Mouse (Mus musculus): ENCODE data around the gene Amn1. TPM values are rescaled to one million over a fixed set of nuclear protein-coding genes. Genes with fewer than 3 reads are reported as not detected.

Amn1 gene
- total and polyA plus RNA-seq, 3 experiments: 7.4 to 24.9 (median 16.0) TPM

DNA sequence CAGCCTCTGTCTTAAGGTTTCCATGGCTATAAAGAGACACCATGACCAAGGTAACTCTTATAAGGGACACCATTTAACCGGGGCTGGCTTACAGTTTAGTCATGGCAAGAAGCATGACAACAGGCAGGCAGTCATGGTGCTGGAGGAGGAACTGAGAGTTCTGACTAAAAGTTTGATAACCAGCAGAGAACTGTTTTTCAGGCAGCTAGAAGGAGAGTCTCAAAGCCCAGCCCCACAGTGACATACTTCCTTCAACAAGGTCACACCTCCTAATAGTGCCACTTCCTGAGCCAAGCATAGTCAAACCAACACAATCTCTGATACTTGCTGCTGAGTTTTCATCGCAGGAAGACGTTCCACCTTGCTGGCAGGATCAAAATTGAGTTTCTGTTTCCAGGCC is 49.5 kb downstream of the Amn1 start:
- peaks cover 13% of the 10 kb centered on the region for H3K36me3 ChIP-seq (ENCODE audit: control insufficient read depth, insufficient read depth, low read length)
- intact Hi-C loops (cut with DNase I): loop anchor here (5.0 kb wide), 1 partner anchor 178 kb away; no protein-coding TSS in a partner anchor
- no peaks in the 10 kb centered on the region for H3K27me3 ChIP-seq (ENCODE audit: control insufficient read depth, insufficient read depth, low read length)
- DNase-seq: no peak
- no peak overlapping the region for H3K4me3 ChIP-seq
- H3K27ac ChIP-seq: no peak overlapping the region
- peaks cover 6% of the 10 kb centered on the region for H3K4me1 ChIP-seq (ENCODE audit: control insufficient read depth, insufficient read depth, low read length)
- 81% methylated on average over 3 of the region's 3 CpGs for WGBS
- H3K79me2 ChIP-seq (replicated peaks; ENCODE audit: control insufficient read depth, insufficient read depth, low read length): no peaks in the 10 kb centered on the region
- no peak overlapping the region for H3K9ac ChIP-seq (ENCODE audit: low read depth, low read length)
- TF ChIP-seq CTCF (IDR thresholded peaks at IDR 0.05): no peak
- no peak for TF ChIP-seq POLR2A (IDR thresholded peaks at IDR 0.05; ENCODE audit: insufficient read depth, low read depth, low read length)

- no peak for TF ChIP-seq EP300 (IDR thresholded peaks at IDR 0.05; ENCODE audit: insufficient read depth, low read depth, low read length)
- no peak for TF ChIP-seq CTCF (IDR thresholded peaks at IDR 0.05)
- no peak for TF ChIP-seq POLR2A (IDR thresholded peaks at IDR 0.05; ENCODE audit: insufficient read depth, low read depth, low read length)
- no peaks in the 10 kb centered on the region for H3K79me2 ChIP-seq (replicated peaks; ENCODE audit: control insufficient read depth, insufficient read depth, low read length)
- H3K4me3 ChIP-seq: no peak overlapping the region
- H3K27me3 ChIP-seq (ENCODE audit: control insufficient read depth, insufficient read depth, low read length): no peaks in the 10 kb centered on the region
- no peak for DNase-seq
- H3K9ac ChIP-seq (ENCODE audit: low read depth, low read length): no peak overlapping the region
- intact Hi-C loops (cut with DNase I): loop anchor here (5.0 kb wide), 1 partner anchor 179 kb away; no protein-coding TSS in a partner anchor
- H3K36me3 ChIP-seq (ENCODE audit: control insufficient read depth, insufficient read depth, low read length): peaks cover 11% of the 10 kb centered on the region
- H3K27ac ChIP-seq: no peak overlapping the region
- peaks cover 6% of the 10 kb centered on the region for H3K4me1 ChIP-seq (ENCODE audit: control insufficient read depth, insufficient read depth, low read length)
- 48% methylated on average over 2 of the region's 2 CpGs for WGBS
These were observed 50.6 kb downstream of the Amn1 start for GRCm38 (mm10) chr6:149137936-149138335.

GRCm38 (mm10) chr6:149135631-149136030 is 52.9 kb downstream of the Amn1 start:
- Histone ChIP-seq H3K4me1 (ENCODE audit: control insufficient read depth, insufficient read depth, low read length) (peaks cover 2% of the 10 kb centered on the region; the same call in 1 of the 2 replicates), H3K9ac (ENCODE audit: low read depth, low read length) (no peak overlapping the region), H3K27ac (no peak overlapping the region), H3K79me2 (replicated peaks; ENCODE audit: control insufficient read depth, insufficient read depth, low read length) (no peaks in the 10 kb centered on the region), H3K4me3 (no peak overlapping the region), H3K27me3 (ENCODE audit: control insufficient read depth, insufficient read depth, low read length) (no peaks in the 10 kb centered on the region), H3K36me3 (ENCODE audit: control insufficient read depth, insufficient read depth, low read length) (peaks cover 7% of the 10 kb centered on the region)
- DNase-seq: no peak
- TF ChIP-seq CTCF (IDR thresholded peaks at IDR 0.05): no peak
- TF ChIP-seq POLR2A (IDR thresholded peaks at IDR 0.05; ENCODE audit: insufficient read depth, low read depth, low read length): no peak
- WGBS: 38% methylated on average over 6 of the region's 6 CpGs
- intact Hi-C loops (cut with DNase I): loop anchor here (5.0 kb wide), 1 partner anchor 182 kb away; no protein-coding TSS in a partner anchor

- no peak for DNase-seq
- intact Hi-C loops (cut with DNase I): loop anchor here (5.0 kb wide), 1 partner anchor 183 kb away; no protein-coding TSS in a partner anchor
- Histone ChIP-seq H3K9ac (ENCODE audit: low read depth, low read length) (no peak overlapping the region), H3K27me3 (ENCODE audit: control insufficient read depth, insufficient read depth, low read length) (no peaks in the 10 kb centered on the region), H3K79me2 (replicated peaks; ENCODE audit: control insufficient read depth, insufficient read depth, low read length) (no peaks in the 10 kb centered on the region), H3K4me3 (no peak overlapping the region), H3K36me3 (ENCODE audit: control insufficient read depth, insufficient read depth, low read length) (peaks cover 7% of the 10 kb centered on the region), H3K4me1 (ENCODE audit: control insufficient read depth, insufficient read depth, low read length) (peaks cover 2% of the 10 kb centered on the region; the same call in 1 of the 2 replicates), H3K27ac (peak overlapping the region; percentile 52)
- 23% methylated on average over 5 of the region's 5 CpGs for WGBS
- TF ChIP-seq CTCF (IDR thresholded peaks at IDR 0.05) (no peak), POLR2A (IDR thresholded peaks at IDR 0.05; ENCODE audit: insufficient read depth, low read depth, low read length) (no peak), EP300 (IDR thresholded peaks at IDR 0.05; ENCODE audit: insufficient read depth, low read depth, low read length) (no peak)
These were observed 53.9 kb downstream of the Amn1 start for GRCm38 (mm10) chr6:149134391-149135150.

- WGBS: 33% methylated on average over 5 of the region's 5 CpGs
- no peak for DNase-seq
- no peak overlapping the region for H3K27ac ChIP-seq
- intact Hi-C loops (cut with DNase I): loop anchor here (1.0 kb wide), 1 partner anchor 243 kb away; no protein-coding TSS in a partner anchor
- H3K36me3 ChIP-seq (ENCODE audit: control insufficient read depth, insufficient read depth, low read length): peaks cover 7% of the 10 kb centered on the region
- TF ChIP-seq EP300 (IDR thresholded peaks at IDR 0.05; ENCODE audit: insufficient read depth, low read depth, low read length): 0 out of 2 replicates have a peak, but pooled peaks have one; percentile 33
- TF ChIP-seq POLR2A (IDR thresholded peaks at IDR 0.05; ENCODE audit: insufficient read depth, low read depth, low read length): no peak
- peak; percentile 73 for TF ChIP-seq CTCF (IDR thresholded peaks at IDR 0.05)
- H3K4me1 ChIP-seq (ENCODE audit: control insufficient read depth, insufficient read depth, low read length): peaks cover 2% of the 10 kb centered on the region; the same call in 1 of the 2 replicates
- H3K9ac ChIP-seq (ENCODE audit: low read depth, low read length): no peak overlapping the region
- no peak overlapping the region for H3K4me3 ChIP-seq
- no peaks in the 10 kb centered on the region for H3K79me2 ChIP-seq (replicated peaks; ENCODE audit: control insufficient read depth, insufficient read depth, low read length)
- no peaks in the 10 kb centered on the region for H3K27me3 ChIP-seq (ENCODE audit: control insufficient read depth, insufficient read depth, low read length)
These were observed 56.0 kb downstream of the Amn1 start for GRCm38 (mm10) chr6:149132311-149133077.
